Mouse (Mus musculus): Measurements from ENCODE around the gene Mrtfb.

Gene Mrtfb

GRCm38 (mm10) chr16:13455560-13455959 lies 199.3 kb downstream of the Mrtfb start:
- in situ Hi-C loops (cut with MboI; ENCODE audit: unreplicated experiment in 2 of 2), result no loop called here

- in situ Hi-C loops (cut with MboI; ENCODE audit: unreplicated experiment in 2 of 2), result no loop called here
Observed at GRCm38 (mm10) chr16:13458556-13458955, 202.3 kb downstream of the Mrtfb start.

DNA sequence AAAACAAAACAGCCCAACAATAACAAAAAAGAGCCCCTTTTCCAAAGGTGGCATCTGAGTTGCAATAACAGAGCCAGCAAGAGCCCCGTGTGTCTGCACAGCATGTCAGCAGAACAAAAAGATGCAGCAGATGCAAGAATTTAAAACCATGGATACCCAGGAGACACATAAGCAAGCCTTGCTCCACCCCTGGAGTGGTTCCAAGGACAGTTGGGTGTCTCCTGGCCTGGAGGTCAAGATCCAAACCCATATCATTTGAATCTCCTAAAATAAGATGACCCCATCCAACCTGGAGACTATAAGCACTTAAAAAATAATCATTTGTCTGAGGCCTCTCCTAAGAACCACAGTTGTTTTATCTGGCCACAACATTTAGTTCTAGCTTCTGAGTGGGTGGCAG lies 203.8 kb downstream of the Mrtfb start:
- in situ Hi-C loops (cut with MboI; ENCODE audit: unreplicated experiment in 2 of 2), result no loop called here

DNA sequence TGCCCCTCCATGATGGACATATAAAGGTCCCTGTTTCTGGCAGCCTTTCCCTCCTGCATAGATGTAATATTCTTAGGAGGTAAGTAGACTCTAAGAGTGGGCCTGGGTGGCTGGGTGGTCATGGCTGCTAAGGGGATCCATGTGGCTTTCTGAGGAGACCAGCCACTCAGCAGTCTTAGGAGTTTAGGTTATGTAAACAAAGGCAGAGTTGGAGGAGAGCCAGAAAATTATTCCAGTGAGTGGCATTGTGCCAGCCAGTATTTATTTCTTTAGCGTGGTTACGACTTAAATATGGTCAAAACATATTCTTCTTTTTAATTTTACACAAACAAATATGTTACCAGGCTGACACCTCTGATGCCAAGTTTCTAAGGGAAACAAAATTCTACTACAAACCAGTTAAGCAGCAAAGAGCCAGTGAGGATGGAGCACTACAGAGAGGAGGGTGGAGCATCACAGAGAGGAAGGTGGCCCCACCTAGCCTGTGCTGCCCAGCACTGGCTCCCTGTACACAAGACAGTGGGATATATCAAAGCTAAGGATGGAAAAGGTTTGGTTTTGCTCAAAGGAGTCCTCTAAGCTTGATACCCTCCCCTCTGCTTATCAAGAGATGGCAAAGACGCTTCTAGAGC lies 204.6 kb downstream of the Mrtfb start:
- in situ Hi-C loops (cut with MboI; ENCODE audit: unreplicated experiment in 2 of 2), result no loop called here

- in situ Hi-C loops (cut with MboI; ENCODE audit: unreplicated experiment in 2 of 2), result no loop called here
Observed at GRCm38 (mm10) chr16:13464662-13465061, 208.4 kb downstream of the Mrtfb start.
